19 mouse cellular contexts compared by ENCODE assay signal in the genomic region with DNA sequence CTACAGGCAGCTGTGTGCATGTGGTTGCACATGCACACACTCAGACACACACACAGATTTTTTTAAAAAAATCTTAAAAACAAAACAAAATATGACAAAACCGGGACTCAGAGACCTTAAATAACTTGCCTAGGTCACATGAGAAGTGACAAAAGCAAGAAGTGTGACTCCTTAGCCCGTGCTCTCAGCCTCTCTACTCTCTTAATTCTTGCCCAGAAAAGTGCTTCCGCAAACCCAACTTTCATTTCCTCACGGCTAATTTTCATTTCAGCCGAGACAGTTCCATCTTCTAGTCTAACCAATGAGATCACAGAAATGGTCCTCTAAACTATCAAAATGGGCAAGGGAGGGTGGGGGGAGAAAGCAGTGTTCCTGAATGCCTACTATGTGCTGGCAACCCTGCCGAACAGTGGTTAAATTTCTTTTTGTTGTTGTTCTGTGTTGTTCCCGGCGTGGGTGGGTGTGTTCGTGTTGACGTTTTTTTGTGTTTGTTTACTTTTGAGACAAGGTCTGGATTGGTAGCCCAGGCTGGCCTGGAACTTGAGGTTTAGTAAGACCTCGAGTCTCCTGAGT. TPM values are rescaled to one million over a fixed set of nuclear protein-coding genes. Genes with fewer than 3 reads are reported as not detected.
DNase-seq lines count a peak whose midpoint lies in the region; ATAC-seq and TF ChIP-seq lines count a peak whose summit lies in the region.
"Had no signal": no experiment of that assay in that cellular context is flagged by ENCODE, and none has a peak within 500 bp of the region (broad histone marks: within the 10 kb centered on the region; RNA-seq: fewer than 3 reads in every experiment).

No protein-coding gene starts in this region.

- no peak for TF ChIP-seq CTCF in spleen, adult 2 months (IDR thresholded peaks at IDR 0.05; ENCODE audit: extremely low read depth, insufficient read depth, insufficient read length, insufficient replicate concordance)
- no peak for TF ChIP-seq CTCF in layer of hippocampus, adult 2 months (conservative IDR thresholded peaks at IDR 0.05)

- no peak overlapping the region for H3K4me3 ChIP-seq in spleen, adult 2 months (ENCODE audit: extremely low read depth, insufficient read depth, insufficient read length)
- H3K4me3 ChIP-seq in layer of hippocampus, adult 2 months, result no peak overlapping the region
- H3K4me3 ChIP-seq: erythroblast, embryonic 14.5 days; kidney, embryonic 15.5 days; left cerebral cortex, adult 2 months; myocyte; neural tube, embryonic 15.5 days had no signal

- H3K27me3 ChIP-seq in spleen, adult 2 months (ENCODE audit: control insufficient read depth, insufficient read depth, low read length), result no peaks in the 10 kb centered on the region
- no peaks in the 10 kb centered on the region for H3K27me3 ChIP-seq in splenic B cell, adult 2 months (ENCODE audit: control insufficient read depth, insufficient read depth, low read length, poor library complexity, severe bottlenecking)
- H3K27me3 ChIP-seq: kidney, embryonic 15.5 days; neural tube, embryonic 15.5 days had no signal

- peak overlapping the region; percentile 61 for H3K27ac ChIP-seq in spleen, adult 2 months (ENCODE audit: insufficient read depth, low read length)
- no peak overlapping the region for H3K27ac ChIP-seq in layer of hippocampus, adult 2 months
- H3K27ac ChIP-seq: kidney, embryonic 15.5 days; left cerebral cortex, adult 2 months; neural tube, embryonic 15.5 days had no signal

- 69% methylated on average over 11 of the region's 11 CpGs for WGBS in spleen, adult 2 months

- H3K4me1 ChIP-seq in spleen, adult 2 months (ENCODE audit: control insufficient read depth, insufficient read depth, insufficient read length), result no peaks in the 10 kb centered on the region; the same call in none of the 2 replicates
- H3K4me1 ChIP-seq: kidney, embryonic 15.5 days; neural tube, embryonic 15.5 days had no signal

- TF ChIP-seq POLR2A in spleen, adult 2 months (IDR thresholded peaks at IDR 0.05; ENCODE audit: low read depth, low read length), result no peak

- H3K36me3 ChIP-seq in spleen, adult 2 months (ENCODE audit: control insufficient read depth, insufficient read depth, low read length), result no peaks in the 10 kb centered on the region
- no peaks in the 10 kb centered on the region for H3K36me3 ChIP-seq in splenic B cell, adult 2 months (ENCODE audit: control insufficient read depth, insufficient read depth, low read length, poor library complexity, severe bottlenecking)
- H3K36me3 ChIP-seq: kidney, embryonic 15.5 days; neural tube, embryonic 15.5 days had no signal

- DNase-seq in kidney, adult 9 months, result peak; percentile 5
- DNase-seq in kidney, adult 11 months, result no peak
- peak; percentile 12 to 61 for DNase-seq in spleen, adult 2 months (ENCODE audit: low read depth in 1 of 2, low spot score in 2 of 2)
- no peak for DNase-seq in spleen, postnatal 4 days (ENCODE audit: low spot score in 2 of 2)
- peak; percentile 80 for DNase-seq in splenic B cell, adult 2 months (ENCODE audit: low read depth, low spot score)
- no peak for DNase-seq in layer of hippocampus, postnatal 25 days (ENCODE audit: extremely low spot score in 1 of 2, low spot score in 1 of 2)
- no peak for DNase-seq in layer of hippocampus, adult 2 months (ENCODE audit: low spot score in 2 of 2)
- DNase-seq: adrenal gland, postnatal 36 days; cerebellum, adult 11-12 months; cerebellum, postnatal 36 days; thymus, postnatal 36 days had no signal

- peak; percentile 64 for ATAC-seq in common myeloid progenitor, adult 5-6 weeks (replicated peaks; ENCODE audit: low read depth, poor library complexity, severe bottlenecking)
- ATAC-seq: forebrain, embryonic 14.5 days had no signal

RNA-seq across cellular contexts. Expression of gene Csf3r, which starts 5.3 kb away (rescaled TPM):
- 40.2 and 58.7 TPM in 2 replicates for polyA plus RNA-seq in spleen, adult 2 months (2012; rRNA removed)
- total RNA-seq in common myeloid progenitor, adult 5-6 weeks (2017), result 33.3 and 34.0 TPM in 2 replicates
- 1 to 10 TPM; 5.2 to 7.1 TPM for total RNA-seq in layer of hippocampus, postnatal 25 days (2021)
- total RNA-seq in layer of hippocampus, adult 2 months (2021), result 1 to 10 TPM; 4.7 to 6.6 TPM
- polyA plus RNA-seq: hindbrain, embryonic 11.5 days; myocyte had no signal

RNA-seq across cellular contexts. Expression of gene Mrps15, which starts 27.7 kb away (rescaled TPM):
- 33.6 and 66.2 TPM in 2 replicates for polyA plus RNA-seq in spleen, adult 2 months (2012; rRNA removed)
- 62.6 and 83.8 TPM in 2 replicates for total RNA-seq in common myeloid progenitor, adult 5-6 weeks (2017)
- 10 to 100 TPM; 44.7 to 49.7 TPM for total RNA-seq in layer of hippocampus, postnatal 25 days (2021)
- total RNA-seq in layer of hippocampus, adult 2 months (2021), result 10 to 100 TPM; 46.2 to 48.6 TPM

RNA-seq across cellular contexts. Expression of gene Oscp1, which starts 39.3 kb away (rescaled TPM):
- polyA plus RNA-seq in spleen, adult 2 months (2012; rRNA removed), result 0.35 and 0.46 TPM in 2 replicates
- total RNA-seq in common myeloid progenitor, adult 5-6 weeks (2017), result 1.6 and 7.5 TPM in 2 replicates
- total RNA-seq in layer of hippocampus, postnatal 25 days (2021), result 10 to 100 TPM; 47.4 to 49.7 TPM
- 10 to 100 TPM; 41.1 to 44.5 TPM for total RNA-seq in layer of hippocampus, adult 2 months (2021)
- polyA plus RNA-seq: erythroblast, embryonic 14.5 days had no signal

Comparison
In these comparisons a context has a peak if more than half of its experiments do, and no peak if none do; other contexts are left out.
1. DNase-seq: peak in kidney, adult 9 months (single experiment), spleen, adult 2 months (2 of 2) and splenic B cell, adult 2 months (single experiment); none in kidney, adult 11 months (single experiment), spleen, postnatal 4 days (0 of 2), layer of hippocampus, postnatal 25 days (0 of 2) and layer of hippocampus, adult 2 months (0 of 2).